10 mouse cellular contexts compared by ENCODE assay signal in genomic region chr8:31520991-31521448, GRCm38 (mm10).
DNase-seq lines count a peak whose midpoint lies in the region; ATAC-seq and TF ChIP-seq lines count a peak whose summit lies in the region.
"Had no signal": no experiment of that assay in that cellular context is flagged by ENCODE, and none has a peak within 500 bp of the region (broad histone marks: within the 10 kb centered on the region; RNA-seq: fewer than 3 reads in every experiment).

No protein-coding gene starts in this region.

- H3K9ac ChIP-seq in kidney, embryonic 15.5 days = no peak overlapping the region

- H3ac ChIP-seq in myocyte (ENCODE audit: control insufficient read depth, insufficient read length) = no peak overlapping the region

- no peaks in the 10 kb centered on the region for H3K9me3 ChIP-seq in embryonic facial prominence, embryonic 10.5 days
- H3K9me3 ChIP-seq in kidney, embryonic 15.5 days (replicated peaks) = no peaks in the 10 kb centered on the region

- 42% methylated on average over 2 of the region's 2 CpGs for WGBS in embryonic facial prominence, embryonic 10.5 days
- 50% methylated on average over 2 of the region's 2 CpGs for WGBS in kidney, embryonic 15.5 days

- no peak overlapping the region for H3K4me3 ChIP-seq in embryonic facial prominence, embryonic 10.5 days
- no peak overlapping the region for H3K4me3 ChIP-seq in kidney, embryonic 15.5 days (replicated peaks)
- no peak overlapping the region for H3K4me3 ChIP-seq in myocyte

- no peaks in the 10 kb centered on the region for H3K79me2 ChIP-seq in myocyte (ENCODE audit: control insufficient read depth, insufficient read depth)

- H3K36me3 ChIP-seq in embryonic facial prominence, embryonic 10.5 days (replicated peaks) = no peaks in the 10 kb centered on the region
- H3K36me3 ChIP-seq in kidney, embryonic 15.5 days = no peaks in the 10 kb centered on the region
- H3K36me3 ChIP-seq in myocyte (ENCODE audit: control insufficient read depth, insufficient read depth) = no peaks in the 10 kb centered on the region

- H3K27me3 ChIP-seq in embryonic facial prominence, embryonic 10.5 days (replicated peaks; ENCODE audit: low read depth, poor library complexity, severe bottlenecking) = no peaks in the 10 kb centered on the region
- no peaks in the 10 kb centered on the region for H3K27me3 ChIP-seq in kidney, embryonic 15.5 days
- H3K27me3 ChIP-seq in myocyte (ENCODE audit: control insufficient read depth, insufficient read depth, insufficient read length) = no peaks in the 10 kb centered on the region

- no peak for TF ChIP-seq POLR2A in myocyte (IDR thresholded peaks at IDR 0.05; ENCODE audit: insufficient read length, low read depth)

- peak; percentile 93 for ATAC-seq in kidney, embryonic 15.5 days (replicated peaks; ENCODE audit: low FRiP score)
- ATAC-seq: inflammation-experienced regulatory T-cells, adult 6 months had no signal

- H3K4me2 ChIP-seq in kidney, embryonic 15.5 days = no peak overlapping the region
- H3K4me2 ChIP-seq in myocyte (ENCODE audit: low read depth) = peak overlapping the region; percentile 16

- DNase-seq in adrenal gland, postnatal 36 days = peak; percentile 7 to 18
- no peak for DNase-seq in adrenal gland, postnatal 25 days
- DNase-seq in embryonic facial prominence, embryonic 10.5 days (ENCODE audit: low spot score) = peak; percentile 8
- DNase-seq in neural tube, embryonic 10.5 days (ENCODE audit: extremely low spot score, low spot score) = no peak
- no peak for DNase-seq in retina, postnatal 1 day
- no peak for DNase-seq in B cell, adult 2 months
- DNase-seq: gastrocnemius, postnatal 36 days had no signal

- no peak overlapping the region for H3K27ac ChIP-seq in embryonic facial prominence, embryonic 10.5 days (replicated peaks)
- no peak overlapping the region for H3K27ac ChIP-seq in kidney, embryonic 15.5 days

- H3K4me1 ChIP-seq in embryonic facial prominence, embryonic 10.5 days = 0 out of 2 replicates have a peak, but pooled peaks cover 3% of the 10 kb centered on the region
- H3K4me1 ChIP-seq in kidney, embryonic 15.5 days = no peaks in the 10 kb centered on the region

TF ChIP-seq in myocyte, 11 proteins besides CTCF, POLR2A, EP300 and RAD21:
- TF ChIP-seq MYOG (IDR thresholded peaks at IDR 0.05; ENCODE audit: control insufficient read depth in 1 of 3, insufficient read depth in 1 of 3, insufficient read length in 2 of 3, low read depth in 2 of 3) = no peak
- TF ChIP-seq USF1 (IDR thresholded peaks at IDR 0.05; ENCODE audit: low read depth) = peak; percentile 63
TF ChIP-seq in myocyte: peak in this region for 1.

Comparison
In these comparisons a context has a peak if more than half of its experiments do, and no peak if none do; other contexts are left out.
1. DNase-seq: peak in adrenal gland, postnatal 36 days (2 of 2) and embryonic facial prominence, embryonic 10.5 days (single experiment); none in adrenal gland, postnatal 25 days (single experiment), neural tube, embryonic 10.5 days (single experiment), retina, postnatal 1 day (single experiment) and B cell, adult 2 months (0 of 2).